11 mouse cellular contexts compared by ENCODE assay signal in genomic region chr2:33222480-33222879, GRCm38 (mm10).
"Had no signal": no experiment of that assay in that cellular context is flagged by ENCODE, and none has a peak within 500 bp of the region (broad histone marks: within the 10 kb centered on the region; RNA-seq: fewer than 3 reads in every experiment).

No protein-coding gene starts in this region.

- H3K9me3 ChIP-seq: limb, embryonic 10.5 days; liver, embryonic 15.5 days; midbrain, embryonic 13.5 days; neural tube, embryonic 15.5 days had no signal

- DNase-seq: lung, adult 2 months; lung, postnatal 36 days; thymus, postnatal 4 days had no signal

- H3K9ac ChIP-seq: liver, embryonic 15.5 days; midbrain, embryonic 13.5 days; neural tube, embryonic 15.5 days had no signal

- H3K36me3 ChIP-seq: liver, embryonic 15.5 days; neural tube, embryonic 15.5 days had no signal

- ATAC-seq: intestine, postnatal 0 days; lung, postnatal 0 days; midbrain, embryonic 13.5 days had no signal

- H3K27ac ChIP-seq: limb, embryonic 10.5 days; liver, embryonic 15.5 days; midbrain, embryonic 13.5 days; neural tube, embryonic 15.5 days; stomach, postnatal 0 days had no signal

- H3K27me3 ChIP-seq: liver, embryonic 15.5 days; midbrain, embryonic 13.5 days; neural tube, embryonic 15.5 days had no signal

- H3K4me1 ChIP-seq: liver, embryonic 15.5 days had no signal

- H3K4me3 ChIP-seq: limb, embryonic 10.5 days; liver, embryonic 15.5 days; midbrain, embryonic 13.5 days; neural tube, embryonic 15.5 days had no signal

- H3K4me2 ChIP-seq: liver, embryonic 11.5 days; liver, embryonic 15.5 days; midbrain, embryonic 13.5 days; neural tube, embryonic 15.5 days had no signal
